Mouse (Mus musculus) layer of hippocampus, adult 2 months (tissue): ENCODE results near the gene Lrrfip1. TPM values are rescaled to one million over a fixed set of nuclear protein-coding genes. Genes with fewer than 3 reads are reported as not detected.

Source experiments
- DNase-seq, 2 experiments: peaks; one replicate each; pipeline ENCODE4 v3.0.0; 2022; ENCODE audit warnings: low spot score in 2 of 2
- H3K27ac ChIP-seq: fragments of 200-600 bp; 2 replicates; pipeline ENCODE4 v1.8.1; 2022
- H3K4me3 ChIP-seq: fragments of 200-600 bp; 2 replicates; pipeline ENCODE4 v1.8.1; 2022; ENCODE audit warnings: mild to moderate bottlenecking
- CTCF ChIP-seq: fragments of 200-600 bp; conservative IDR thresholded peaks from 2 replicates; pipeline ENCODE4 v1.8.1; 2022; ENCODE audit warnings: antibody characterized with exemption, mild to moderate bottlenecking, moderate library complexity
- total RNA-seq, 2 experiments: library from RNA; stranded (reverse); gene quantifications; 2 replicates each; pipeline ENCODE4 v1.2.3; 2021

Gene Lrrfip1
- total RNA-seq, 2 experiments from 2014 or later = 77.6 to 82.3 TPM

- peak; percentile 33 for TF ChIP-seq CTCF
Measured at GRCm38 (mm10) chr1:91017111-91017758, 18.7 kb downstream of the Lrrfip1 start.

DNA sequence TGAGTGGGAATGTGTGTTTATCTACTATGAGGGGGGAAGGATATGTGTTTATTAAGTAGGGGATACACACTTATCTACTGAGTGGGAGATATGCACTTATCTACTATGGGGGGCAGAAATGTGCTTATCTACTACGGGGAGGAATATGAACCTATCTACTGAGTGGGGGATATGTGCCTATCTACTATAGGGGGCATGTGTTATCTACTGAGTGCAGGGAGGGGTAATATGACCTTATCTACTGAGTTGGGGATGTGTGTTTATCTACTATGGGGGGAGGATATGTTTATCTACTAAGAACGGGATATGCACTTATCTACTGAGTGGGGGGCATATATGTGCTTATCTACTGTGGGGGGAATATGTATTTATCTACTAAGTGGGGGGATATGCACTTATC is 20.8 kb downstream of the Lrrfip1 start:
- H3K4me3 ChIP-seq = no peak overlapping the region
- DNase-seq = no peak
- TF ChIP-seq CTCF = no peak
- H3K27ac ChIP-seq = no peak overlapping the region

More at GRCm38 (mm10) chr1:91017111-91017758, 18.7 kb downstream of the Lrrfip1 start:
- H3K4me3 ChIP-seq = peak overlapping the region; percentile 36
- DNase-seq = no peak
- peak overlapping the region; percentile 68 for H3K27ac ChIP-seq

DNA sequence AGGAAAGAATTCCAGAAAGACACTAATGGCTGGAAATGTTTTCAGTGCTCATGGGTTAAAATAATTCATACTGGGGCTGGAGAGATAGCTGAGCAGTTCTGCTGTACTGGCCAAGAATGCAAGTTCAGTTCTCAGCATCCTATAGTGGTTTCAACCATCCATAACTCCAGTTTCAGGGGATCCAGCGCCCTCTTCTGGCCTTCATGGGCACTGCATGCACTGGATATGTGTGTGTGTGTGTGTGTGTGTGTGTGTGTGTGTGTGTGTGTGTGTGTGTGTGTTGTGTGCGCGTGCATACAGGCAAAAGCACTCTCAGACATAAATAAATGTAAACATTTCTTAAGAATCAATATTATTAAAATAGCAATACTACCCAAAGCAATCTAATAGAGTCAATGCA is 22.8 kb downstream of the Lrrfip1 start:
- no peak overlapping the region for H3K4me3 ChIP-seq
- peak; percentile 62 for TF ChIP-seq CTCF
- H3K27ac ChIP-seq = no peak overlapping the region
- no peak for DNase-seq

DNA sequence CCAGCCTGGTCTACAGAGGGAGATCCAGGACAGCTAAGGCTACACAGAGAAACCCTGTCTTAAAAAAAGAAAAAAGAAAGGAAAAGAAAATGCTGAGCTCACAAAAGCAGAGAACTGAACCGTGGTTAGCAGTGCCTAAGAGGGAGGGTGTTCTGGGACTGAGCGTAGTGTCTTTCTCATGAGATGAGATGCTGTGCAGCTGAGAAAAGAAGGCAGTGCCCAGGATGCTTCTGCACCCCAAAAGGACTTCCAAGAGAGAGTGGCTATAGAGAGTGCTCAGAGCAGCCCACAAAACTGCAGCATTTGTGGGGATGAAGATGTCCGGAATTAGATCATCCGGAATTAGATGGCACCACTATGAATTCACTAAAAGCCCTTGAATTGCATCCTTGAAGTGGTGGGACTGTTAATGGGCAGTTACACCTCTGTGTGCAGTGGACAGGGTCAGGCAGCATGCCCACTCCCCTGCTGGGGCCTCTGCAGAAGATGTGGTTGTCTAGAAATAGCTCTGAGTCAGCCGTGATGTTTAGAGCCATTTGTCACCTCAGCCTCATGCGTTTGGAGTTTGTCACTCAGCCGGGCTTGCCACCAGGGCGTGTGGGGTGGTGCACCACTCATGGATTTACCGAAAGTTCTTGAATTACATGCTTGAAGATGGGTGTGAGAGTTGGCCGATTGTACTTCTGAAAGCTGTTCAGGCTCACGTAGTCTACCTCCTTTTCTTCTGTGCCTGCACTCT is 23.8 kb downstream of the Lrrfip1 start:
- TF ChIP-seq CTCF = no peak
- no peak overlapping the region for H3K4me3 ChIP-seq
- H3K27ac ChIP-seq = peak overlapping the region; percentile 39; the same call in 1 of the 2 replicates
- no peak for DNase-seq

DNA sequence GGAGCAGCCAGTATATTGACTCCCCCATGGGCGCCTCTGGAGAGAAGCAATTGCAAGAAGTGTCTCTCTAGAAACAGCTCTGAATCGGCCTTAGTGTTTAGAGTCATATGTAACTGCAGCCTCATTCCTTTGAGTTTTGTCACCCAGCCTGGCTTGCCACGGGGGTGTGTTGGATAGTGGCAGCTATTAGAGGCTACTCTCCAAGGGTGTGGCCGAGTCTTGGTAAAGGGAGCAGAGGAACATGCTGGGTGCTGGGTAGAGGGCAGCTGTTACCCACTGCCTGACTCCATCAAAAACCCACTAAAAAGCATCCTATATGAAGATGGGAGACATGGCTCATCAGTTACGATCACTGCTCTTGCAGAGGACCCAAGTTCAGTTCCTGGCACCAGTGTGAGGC is 24.7 kb downstream of the Lrrfip1 start:
- no peak for TF ChIP-seq CTCF
- no peak for DNase-seq
- no peak overlapping the region for H3K27ac ChIP-seq
- H3K4me3 ChIP-seq = no peak overlapping the region

DNA sequence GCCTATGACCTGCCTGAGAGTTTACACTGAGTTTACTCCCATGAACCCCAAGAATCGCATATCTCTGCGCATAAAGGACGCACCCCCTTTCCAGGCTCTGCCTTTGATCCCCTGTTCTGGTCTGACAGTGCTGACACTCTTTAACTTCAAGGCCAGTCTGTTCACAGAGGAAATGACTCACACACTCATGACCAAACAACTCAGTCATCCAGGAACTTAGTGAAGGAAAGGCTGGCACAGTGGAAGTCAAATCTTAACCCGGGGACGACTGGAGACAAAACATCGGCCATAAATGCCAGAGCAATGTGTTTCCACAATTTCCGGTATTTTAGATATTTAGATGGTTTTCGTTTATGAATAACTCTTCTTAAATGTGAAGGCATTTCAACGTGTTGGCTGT is 25.4 kb downstream of the Lrrfip1 start:
- Histone ChIP-seq H3K4me3 (no peak overlapping the region), H3K27ac (no peak overlapping the region)
- DNase-seq = no peak
- no peak for TF ChIP-seq CTCF

DNA sequence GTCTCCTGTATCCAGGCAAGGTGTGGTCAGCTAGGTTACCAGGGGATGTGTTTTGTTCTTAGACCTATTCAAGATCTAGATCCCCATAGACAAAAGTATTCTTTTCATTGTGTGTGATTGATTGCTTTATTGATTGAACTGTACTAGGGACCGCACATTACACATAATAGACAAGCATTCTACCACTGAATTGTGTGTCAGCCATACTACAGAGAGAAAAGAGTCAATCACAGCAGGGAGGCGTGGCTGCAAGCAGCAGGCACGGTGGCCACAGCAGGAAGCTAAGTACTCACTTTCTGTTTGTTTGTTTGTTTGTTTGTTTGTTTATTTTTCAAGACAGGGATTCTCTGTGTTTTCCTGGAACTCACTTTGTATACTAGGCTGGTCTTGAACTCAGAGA is 25.9 kb downstream of the Lrrfip1 start:
- Histone ChIP-seq H3K4me3 (no peak overlapping the region), H3K27ac (no peak overlapping the region)
- no peak for DNase-seq
- TF ChIP-seq CTCF = no peak

DNA sequence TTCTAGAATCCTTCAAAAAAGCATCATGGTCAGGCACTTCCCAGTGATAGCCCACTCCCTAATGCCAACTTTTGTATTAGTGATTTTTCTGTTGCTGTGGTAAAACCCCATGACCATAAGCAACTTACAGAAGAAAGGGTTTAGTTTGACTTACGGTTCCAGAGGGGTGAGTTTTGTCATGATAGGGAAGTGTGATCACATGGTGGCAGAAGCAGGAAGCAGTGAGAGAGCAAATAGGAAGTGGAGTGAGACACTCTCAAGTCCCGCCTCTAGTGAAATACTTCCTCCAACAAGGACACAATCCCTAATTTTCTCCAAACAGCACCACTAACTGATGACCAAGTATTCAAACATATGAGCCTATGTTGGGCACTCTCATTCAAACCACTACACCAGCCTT is 28.4 kb downstream of the Lrrfip1 start:
- DNase-seq = no peak
- no peak overlapping the region for H3K27ac ChIP-seq
- no peak for TF ChIP-seq CTCF
- no peak overlapping the region for H3K4me3 ChIP-seq

- no peak for DNase-seq
- no peak for TF ChIP-seq CTCF
- H3K4me3 ChIP-seq = no peak overlapping the region
- H3K27ac ChIP-seq = no peak overlapping the region
Measured at GRCm38 (mm10) chr1:91030383-91030782, 31.8 kb downstream of the Lrrfip1 start.

- no peak overlapping the region for H3K4me3 ChIP-seq
Measured at GRCm38 (mm10) chr1:91031547-91031946, 33.0 kb downstream of the Lrrfip1 start.

GRCm38 (mm10) chr1:91032393-91032971 is 33.9 kb downstream of the Lrrfip1 start:
- Histone ChIP-seq H3K4me3 (no peak overlapping the region), H3K27ac (no peak overlapping the region)
- TF ChIP-seq CTCF = no peak
- no peak for DNase-seq

More at GRCm38 (mm10) chr1:91031547-91031946, 33.0 kb downstream of the Lrrfip1 start:
- no peak for DNase-seq
- TF ChIP-seq CTCF = no peak
- H3K27ac ChIP-seq = no peak overlapping the region

GRCm38 (mm10) chr1:91034547-91034946 is 36.0 kb downstream of the Lrrfip1 start:
- no peak overlapping the region for H3K4me3 ChIP-seq
- no peak for TF ChIP-seq CTCF
- DNase-seq = no peak
- H3K27ac ChIP-seq = no peak overlapping the region

DNA sequence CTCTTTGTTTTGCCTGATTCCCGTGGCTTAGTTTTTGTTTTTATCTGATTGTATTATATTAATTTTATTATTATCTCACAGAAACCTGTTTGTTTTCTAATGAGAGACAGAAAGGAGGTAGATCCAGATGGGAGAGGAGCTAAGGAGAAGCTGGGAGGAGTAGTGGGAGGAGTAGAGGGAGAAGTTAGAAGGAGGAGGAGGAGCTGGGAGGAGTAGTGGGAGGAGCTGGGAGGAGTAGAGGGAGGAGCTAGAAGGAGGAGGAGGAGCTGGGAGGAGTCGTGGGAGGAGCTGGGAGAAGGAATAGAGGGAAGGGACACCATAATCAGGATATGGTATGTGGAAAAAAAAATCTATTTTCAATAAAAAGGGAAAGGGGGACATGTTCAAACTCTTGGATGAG is 36.7 kb downstream of the Lrrfip1 start:
- Histone ChIP-seq H3K27ac (no peak overlapping the region), H3K4me3 (no peak overlapping the region)
- no peak for DNase-seq
- no peak for TF ChIP-seq CTCF
